10 mouse cellular contexts compared by ENCODE assay signal in genomic region chr15:100225891-100226290, GRCm38 (mm10). TPM values are rescaled to one million over a fixed set of nuclear protein-coding genes. Genes with fewer than 3 reads are reported as not detected.
A peak's percentile ranks its signal among the peaks of the same experiment; 100 is the strongest.
DNase-seq lines count a peak whose midpoint lies in the region; ATAC-seq and TF ChIP-seq lines count a peak whose summit lies in the region.
"Had no signal": no experiment of that assay in that cellular context is flagged by ENCODE, and none has a peak within 500 bp of the region (broad histone marks: within the 10 kb centered on the region; RNA-seq: fewer than 3 reads in every experiment).

No protein-coding gene starts in this region.

- no peak overlapping the region for H3K9ac ChIP-seq in heart, embryonic 12.5 days
- no peak overlapping the region for H3K9ac ChIP-seq in liver, adult 2 months (ENCODE audit: low read depth, low read length)
- H3K9ac ChIP-seq: forebrain, embryonic 15.5 days had no signal

- intact Hi-C loops in heart, postnatal 25 days (cut with DNase I) = loop anchor here (5.0 kb wide), 1 partner anchor 189 kb away; the partner anchor contains the start of gene Dip2b

- no peak overlapping the region for H3K4me3 ChIP-seq in heart, embryonic 12.5 days
- no peak overlapping the region for H3K4me3 ChIP-seq in liver, adult 2 months (ENCODE audit: insufficient read depth, low read depth, low read length)
- H3K4me3 ChIP-seq in olfactory bulb, adult 2 months (ENCODE audit: insufficient read depth, low read depth, low read length) = no peak overlapping the region
- H3K4me3 ChIP-seq: forebrain, embryonic 15.5 days had no signal

- no peak for ATAC-seq in heart, embryonic 12.5 days (ENCODE audit: insufficient number of reproducible peaks, low FRiP score)
- no peak for ATAC-seq in frontal cortex, adult (ENCODE audit: low TSS enrichment)
- ATAC-seq: forebrain, embryonic 15.5 days had no signal

- TF ChIP-seq POLR2A in liver, adult 2 months (IDR thresholded peaks at IDR 0.05; ENCODE audit: extremely low read depth, insufficient read depth, low read length) = no peak
- TF ChIP-seq POLR2A in olfactory bulb, adult 2 months (IDR thresholded peaks at IDR 0.05; ENCODE audit: insufficient read depth, low read depth, low read length) = no peak

- H3K36me3 ChIP-seq in heart, embryonic 12.5 days = peaks cover 20% of the 10 kb centered on the region
- no peaks in the 10 kb centered on the region for H3K36me3 ChIP-seq in liver, adult 2 months (ENCODE audit: control insufficient read depth, insufficient read depth, low read length)
- H3K36me3 ChIP-seq: forebrain, embryonic 15.5 days had no signal

- peaks cover 17% of the 10 kb centered on the region for H3K79me2 ChIP-seq in liver, adult 2 months (ENCODE audit: control insufficient read depth, insufficient read depth, low read length)

- peaks cover 19% of the 10 kb centered on the region for H3K9me3 ChIP-seq in heart, embryonic 12.5 days (replicated peaks)
- H3K9me3 ChIP-seq: forebrain, embryonic 15.5 days had no signal

- no peaks in the 10 kb centered on the region for H3K27me3 ChIP-seq in heart, embryonic 12.5 days (replicated peaks)
- H3K27me3 ChIP-seq in liver, adult 2 months (ENCODE audit: control insufficient read depth, insufficient read depth, low read length) = no peaks in the 10 kb centered on the region
- H3K27me3 ChIP-seq: forebrain, embryonic 15.5 days had no signal

- TF ChIP-seq CTCF in liver, adult 2 months (IDR thresholded peaks at IDR 0.05; ENCODE audit: low read depth, low read length) = no peak
- TF ChIP-seq CTCF in olfactory bulb, adult 2 months (IDR thresholded peaks at IDR 0.05; ENCODE audit: insufficient read depth, low read depth, low read length) = no peak

- 82% methylated on average over 1 of the region's 1 CpGs for WGBS in heart, embryonic 12.5 days
- 76% methylated on average over 1 of the region's 1 CpGs for WGBS in liver, adult 2 months
- WGBS in olfactory bulb, adult 2 months = 50% methylated on average over 1 of the region's 1 CpGs

- H3K4me2 ChIP-seq in heart, embryonic 12.5 days = no peak overlapping the region
- H3K4me2 ChIP-seq: forebrain, embryonic 15.5 days had no signal

- no peak for DNase-seq in heart, postnatal 25 days (ENCODE audit: low spot score)
- DNase-seq in liver, adult 2 months (ENCODE audit: extremely low read depth, low read depth, low spot score) = peak; percentile 45
- no peak for DNase-seq in liver
- DNase-seq in cerebellum, adult 9-10 months = peak; percentile 81
- no peak for DNase-seq in lung, postnatal 14 days

- H3K27ac ChIP-seq in heart, embryonic 12.5 days (ENCODE audit: poor library complexity, severe bottlenecking) = peak overlapping the region; percentile 100
- no peak overlapping the region for H3K27ac ChIP-seq in liver, adult 2 months (replicated peaks; ENCODE audit: insufficient read depth, low read depth, low read length)
- 0 out of 2 replicates have a peak overlapping the region, but pooled peaks have one; percentile 15 for H3K27ac ChIP-seq in olfactory bulb, adult 2 months (ENCODE audit: insufficient read depth, low read depth, low read length)
- H3K27ac ChIP-seq: forebrain, embryonic 15.5 days had no signal

- peaks cover 30% of the 10 kb centered on the region for H3K4me1 ChIP-seq in heart, embryonic 12.5 days (replicated peaks)
- peaks cover 11% of the 10 kb centered on the region; the same call in 1 of the 2 replicates for H3K4me1 ChIP-seq in liver, adult 2 months (ENCODE audit: control insufficient read depth, insufficient read depth, low read length)
- H3K4me1 ChIP-seq in olfactory bulb, adult 2 months (ENCODE audit: control insufficient read depth, insufficient read depth, low read length) = peaks cover 6% of the 10 kb centered on the region; the same call in 1 of the 2 replicates

RNA-seq across cellular contexts. Expression of gene Atf1, which starts 1.7 kb away (rescaled TPM):
- 35.8 and 38.1 TPM in 2 replicates for polyA plus RNA-seq in heart, embryonic 12.5 days (2016; fragmentation: Nextera tagmentation; extraction: Ambion mirVana)
- 10 to 100 TPM; 46.0 to 51.8 TPM for total RNA-seq in heart, postnatal 25 days (2021)
- 11.2 and 16.8 TPM in 2 replicates for total RNA-seq in liver, adult 2 months (2014; rRNA removed)
- 35.1 and 36.3 TPM in 2 replicates for polyA plus RNA-seq in liver, adult 2 months (2012; rRNA removed)
- not detected in 2 replicates for polyA plus RNA-seq in olfactory bulb, adult 2 months (2012; ENCODE audit: insufficient read depth, insufficient read length, low replicate concordance, missing spikeins)

RNA-seq across cellular contexts. Expression of gene Tmprss12, which starts 54.7 kb away (rescaled TPM):
- not detected in 2 replicates for polyA plus RNA-seq in heart, embryonic 12.5 days (2016; fragmentation: Nextera tagmentation; extraction: Ambion mirVana)
- not detected for total RNA-seq in heart, postnatal 25 days (2021)
- not detected in 2 replicates for total RNA-seq in liver, adult 2 months (2014; rRNA removed)
- polyA plus RNA-seq in liver, adult 2 months (2012; rRNA removed) = not detected in 2 replicates
- not detected in 2 replicates for polyA plus RNA-seq in olfactory bulb, adult 2 months (2012; ENCODE audit: insufficient read depth, insufficient read length, low replicate concordance, missing spikeins)
- total RNA-seq: left cerebral cortex, adult 18-20 months had no signal
- polyA plus RNA-seq: forebrain, embryonic 15.5 days had no signal

Comparison
In these comparisons a context has a peak if more than half of its experiments do, and no peak if none do; other contexts are left out.
1. DNase-seq: peak in liver, adult 2 months (single experiment) and cerebellum, adult 9-10 months (single experiment); none in heart, postnatal 25 days (single experiment), liver (single experiment) and lung, postnatal 14 days (single experiment).